Mouse (Mus musculus) embryonic stem cell, embryonic (primary cell): ENCODE data around the gene Tle4.

Experiments used
- CTCF ChIA-PET, 4 experiments: fragments of 300-600 bp in 2 of 4; fragments of 350-600 bp in 2 of 4; sonication (Branson Sonifier 250); formaldehyde crosslinking; loops; one replicate each; lab custom pipeline; 2022; ENCODE audit warnings: inconsistent platforms in 2 of 4; lab: Charles Lee
- POLR2A ChIA-PET, 4 experiments: fragments of 300-600 bp in 2 of 4; fragments of 350-600 bp in 2 of 4; sonication (Branson Sonifier 250); formaldehyde crosslinking; loops; one replicate each; lab custom pipeline; 2022; ENCODE audit warnings: antibody characterized with exemption in 4 of 4, inconsistent platforms in 1 of 4; lab: Charles Lee

Gene Tle4

DNA sequence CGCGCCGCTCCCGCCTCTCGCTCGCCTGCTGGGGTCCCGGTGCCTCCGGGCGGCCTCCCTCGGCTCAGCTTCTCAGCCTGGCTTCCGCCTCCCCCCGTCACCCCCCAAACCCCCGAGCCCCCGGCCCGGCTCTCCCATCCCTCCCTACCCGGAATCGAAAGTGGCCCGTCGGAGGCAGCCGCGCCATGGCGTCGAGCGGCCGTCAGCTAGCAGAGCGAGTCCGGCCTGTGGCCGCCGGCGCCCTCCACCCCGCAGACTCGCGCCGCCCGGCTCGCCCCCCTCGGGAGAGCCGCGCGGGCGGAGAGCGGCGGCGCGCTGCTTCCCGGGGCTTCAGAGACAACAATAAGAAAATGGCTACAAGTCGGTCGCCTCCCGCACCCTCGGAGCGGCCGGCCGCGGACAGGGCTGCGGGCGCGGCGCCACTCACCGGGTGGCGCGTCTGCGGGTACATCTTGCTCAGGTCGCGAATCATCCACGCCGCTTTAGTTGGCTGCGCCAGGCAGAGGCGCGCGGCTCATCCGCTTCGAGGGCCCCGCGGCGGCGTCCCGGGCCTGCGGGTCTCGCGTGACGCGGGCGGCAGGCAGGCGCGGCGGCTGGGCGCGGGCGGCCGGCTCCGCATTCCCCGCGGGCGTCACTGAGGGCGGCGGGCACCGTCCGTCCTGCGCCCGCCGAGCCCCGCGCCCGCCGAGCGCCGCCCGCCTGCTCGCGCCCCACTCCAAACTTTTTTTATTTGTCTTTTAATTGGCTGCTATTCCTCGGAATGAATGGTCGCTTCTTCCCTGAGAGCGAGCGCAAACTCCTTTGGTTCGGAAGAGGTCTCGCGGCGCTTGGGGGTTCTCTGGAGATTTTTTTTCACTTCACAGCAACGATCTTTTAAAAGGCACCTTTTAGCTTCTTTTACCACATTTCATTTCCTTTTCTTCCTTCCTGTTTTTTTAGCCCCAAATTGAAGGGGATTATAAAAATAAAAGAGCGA lies 622 bp downstream of the Tle4 start:
- ChIA-PET POLR2A (interaction anchor here (0.6 to 6.9 kb wide), 120 partner anchors 9 to 1802 kb away, joined by 3 to 140 read pairs (median 5); partner anchors contain the start of genes Lpxn (in 1 of the 4) and Zfp91 (in 1 of the 4)), CTCF (interaction anchor here in 1 of 4 experiments (1.0 kb wide), 1 partner anchor 96 kb away, joined by 5 read pairs; no protein-coding TSS in a partner anchor)

DNA sequence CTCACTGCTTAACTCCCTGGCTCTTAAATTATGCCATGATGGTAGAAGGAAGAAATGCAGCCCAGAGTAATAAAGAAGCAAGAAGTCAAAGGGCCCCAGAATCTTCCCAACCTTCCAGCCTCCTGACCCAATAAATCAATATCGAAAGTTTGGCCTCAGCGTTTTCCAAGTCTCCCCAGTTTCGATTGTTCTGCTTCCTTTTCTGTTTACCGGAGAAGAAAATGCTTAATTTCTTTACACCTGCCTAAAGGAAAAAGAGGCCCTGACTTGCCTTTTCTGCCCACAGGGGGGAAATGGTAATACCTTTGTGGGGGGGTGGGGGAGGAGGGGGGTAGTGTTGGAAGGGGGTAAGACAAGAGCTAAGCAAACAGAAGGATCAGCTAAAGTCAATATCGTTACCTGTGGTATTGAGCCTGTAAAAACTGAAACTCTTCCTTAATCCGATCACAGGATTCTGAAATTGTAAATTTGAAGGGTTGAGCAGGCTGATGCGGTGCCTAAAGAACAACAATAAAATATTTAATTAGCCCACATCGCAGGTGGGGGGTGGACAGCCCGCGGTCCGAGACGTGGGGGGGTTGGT lies 1.4 kb downstream of the Tle4 start:
- POLR2A ChIA-PET, result interaction anchor here (0.5 to 6.9 kb wide), 28 partner anchors 9 to 1203 kb away, joined by 3 to 140 read pairs (median 6); no protein-coding TSS in a partner anchor
- CTCF ChIA-PET, result no interaction called here

DNA sequence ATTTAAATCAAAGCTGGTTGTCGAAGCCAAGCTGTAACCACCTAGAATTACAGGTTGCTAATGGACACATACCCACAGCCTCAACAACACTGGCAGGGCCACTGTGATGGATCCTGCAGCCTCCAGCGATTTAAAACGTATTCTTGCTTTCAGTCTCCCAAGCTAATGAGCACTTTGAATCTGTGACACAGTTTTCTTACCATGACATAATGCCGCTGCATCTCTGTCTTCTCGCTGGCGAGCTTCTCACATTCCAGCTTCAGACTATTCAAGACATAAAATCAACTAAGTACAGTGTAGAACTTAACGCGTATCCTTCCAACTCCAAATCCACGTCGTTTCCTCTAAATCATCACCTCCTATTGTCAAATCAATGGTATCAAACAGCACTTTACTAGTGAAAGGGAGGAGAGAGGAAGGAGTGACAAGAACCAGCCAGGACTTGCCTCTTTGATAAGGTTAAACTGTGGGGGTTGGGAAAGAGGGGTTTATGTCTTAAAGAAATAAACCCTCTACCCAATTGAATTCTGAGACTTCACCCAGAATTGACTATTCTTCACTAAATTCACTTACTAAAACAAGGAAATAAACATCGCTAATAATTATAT lies 2.4 kb downstream of the Tle4 start:
- CTCF ChIA-PET, result no interaction called here
- POLR2A ChIA-PET, result interaction anchor here (0.6 to 6.9 kb wide), 13 partner anchors 10 to 1204 kb away, joined by 3 to 140 read pairs (median 4); no protein-coding TSS in a partner anchor

DNA sequence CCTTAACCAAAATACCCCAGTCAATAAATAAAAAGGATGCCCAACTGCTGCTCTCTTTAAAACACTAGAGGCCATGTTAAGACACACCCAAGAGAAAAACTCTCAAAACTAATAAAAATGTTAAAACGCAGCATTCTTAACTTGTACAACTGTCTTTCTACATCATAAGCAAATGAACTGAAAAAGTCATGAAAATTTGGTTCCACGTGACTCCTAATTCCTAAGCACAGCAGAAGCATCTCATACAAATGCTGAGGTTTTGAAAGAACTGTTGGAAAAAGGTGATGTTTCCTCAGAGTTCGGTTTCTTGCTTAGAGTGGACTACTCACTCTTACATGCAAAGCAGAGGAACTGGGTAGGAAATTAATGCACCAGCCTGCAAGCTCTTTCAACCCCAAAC lies 3.3 kb downstream of the Tle4 start:
- CTCF ChIA-PET, result no interaction called here
- POLR2A ChIA-PET, result interaction anchor here in 3 of 4 experiments (0.6 to 6.9 kb wide), 7 partner anchors 10 to 371 kb away, joined by 3 to 140 read pairs (median 4); no protein-coding TSS in a partner anchor

DNA sequence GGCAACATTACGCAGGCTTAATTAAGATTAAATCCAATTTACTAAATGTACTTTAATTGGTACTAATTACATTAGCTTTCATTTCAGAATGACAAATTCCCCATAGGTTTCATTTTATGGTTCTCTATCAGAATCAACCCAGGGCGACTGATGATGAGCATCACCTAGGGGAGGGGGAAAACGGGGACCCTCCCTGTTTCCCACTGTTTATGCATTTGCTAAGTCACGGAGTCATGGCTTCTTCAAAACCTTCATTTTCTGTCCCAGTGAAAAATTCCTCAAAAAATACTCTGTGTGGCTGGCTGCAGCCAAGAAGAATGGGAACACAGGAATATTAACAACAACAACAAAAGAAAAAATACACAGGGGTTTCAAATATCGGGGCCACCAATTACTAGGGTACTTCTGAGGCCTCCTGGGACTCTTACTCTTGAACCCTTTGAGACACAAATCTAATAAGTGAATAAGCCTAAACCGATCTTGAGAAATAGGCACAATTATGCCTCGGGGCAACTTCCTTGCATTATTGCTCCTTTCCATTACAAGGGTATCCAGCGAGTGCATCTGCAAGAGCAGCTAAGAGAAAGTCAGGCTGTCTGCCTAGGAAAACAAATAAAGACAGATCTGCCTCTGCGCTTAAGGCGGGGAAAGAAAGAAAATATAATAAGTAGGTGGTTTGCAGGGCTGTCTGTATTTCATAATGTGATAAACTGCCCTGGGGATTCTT lies 5.9 kb downstream of the Tle4 start:
- ChIA-PET POLR2A (interaction anchor here in 3 of 4 experiments (0.7 to 2.0 kb wide), 8 partner anchors 11 to 445 kb away, joined by 3 to 7 read pairs (median 4); no protein-coding TSS in a partner anchor), CTCF (no interaction called here)

DNA sequence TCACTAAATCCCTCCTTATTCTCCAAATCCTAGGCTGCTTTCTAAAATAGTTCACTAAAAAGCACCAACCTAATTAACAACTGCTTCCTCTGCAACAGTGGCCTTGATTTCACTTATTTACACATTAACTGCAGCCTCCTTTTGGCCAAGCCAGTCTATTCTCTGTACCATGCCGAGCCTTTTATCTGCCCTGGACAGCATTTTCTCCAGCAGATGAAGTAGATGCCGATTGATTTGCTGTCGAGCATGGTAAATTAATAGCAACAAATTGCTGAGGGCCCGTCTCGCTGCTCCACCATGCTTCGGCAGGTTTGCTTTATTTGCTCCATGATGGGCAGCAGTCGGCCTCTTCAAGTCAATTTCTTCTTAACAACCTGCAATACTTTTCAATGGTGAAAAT lies 7.7 kb downstream of the Tle4 start:
- ChIA-PET POLR2A (no interaction called here), CTCF (interaction anchor here in 1 of 4 experiments (0.6 kb wide), 1 partner anchor 1867 kb away, joined by 3 read pairs; no protein-coding TSS in a partner anchor)

DNA sequence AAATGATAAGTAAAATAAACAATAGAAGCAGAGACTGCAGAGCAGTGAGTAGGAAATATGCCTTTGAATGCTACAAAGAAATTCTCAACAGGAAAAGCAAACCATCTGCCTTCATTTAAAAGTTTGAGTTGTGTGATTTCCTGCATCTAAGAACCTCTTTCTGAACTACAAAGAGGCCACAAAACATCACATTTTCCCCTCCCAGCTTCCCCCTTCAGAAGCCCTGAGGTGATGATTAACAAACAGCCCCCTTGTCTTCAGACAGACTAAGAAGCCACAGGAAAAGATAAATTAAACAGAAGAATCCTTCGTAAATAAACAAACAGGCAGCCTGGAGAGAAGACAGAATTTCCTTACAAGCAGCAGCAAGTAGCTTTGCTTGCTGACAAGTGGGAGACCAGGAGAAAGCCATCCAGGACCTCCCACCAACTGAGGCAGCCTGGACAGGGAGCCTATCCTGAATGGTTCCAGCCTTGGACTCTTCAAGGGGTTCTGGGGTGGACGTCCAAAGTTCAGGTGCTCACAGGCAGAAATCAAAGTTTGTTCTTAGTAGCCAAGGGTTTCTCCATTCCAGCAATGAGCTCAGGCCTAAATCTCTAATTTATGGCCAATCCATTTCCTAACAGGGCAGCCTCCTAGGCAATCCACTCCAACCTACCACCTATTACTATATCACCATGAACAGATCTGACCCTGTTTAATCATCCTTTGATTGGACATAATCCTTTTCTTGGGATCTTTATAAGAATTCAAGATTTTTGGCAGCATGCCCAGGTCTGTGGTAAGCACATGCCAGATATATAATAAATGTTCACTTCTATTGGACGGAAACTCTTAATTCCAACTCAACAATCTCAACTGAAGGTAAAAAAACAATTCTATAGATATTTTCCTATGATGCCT lies 9.4 kb downstream of the Tle4 start:
- POLR2A ChIA-PET, result interaction anchor here in 3 of 4 experiments (0.6 to 10.7 kb wide), 14 partner anchors 8 to 350 kb away, joined by 3 to 140 read pairs (median 4); partner anchors contain the start of gene Tle4 (in 3 of the 3)
- CTCF ChIA-PET, result no interaction called here

DNA sequence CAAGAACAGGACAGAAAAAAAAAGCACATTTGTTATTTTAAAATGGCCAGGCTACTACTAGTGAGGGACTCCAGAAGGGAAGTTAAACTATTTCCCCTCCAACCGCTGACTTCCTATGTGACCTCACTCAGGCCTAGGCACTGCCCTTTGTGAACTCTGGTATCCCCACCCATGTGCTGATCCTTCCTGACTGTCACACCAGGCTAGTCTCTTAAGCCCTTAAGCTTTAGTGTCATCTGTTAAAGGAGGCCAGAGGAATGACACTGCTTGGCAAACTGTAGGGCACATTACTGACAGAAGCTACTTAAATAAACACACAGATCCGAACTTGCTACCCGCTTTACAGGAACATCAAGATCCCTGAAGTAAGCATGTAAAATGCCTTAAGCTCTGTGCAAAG lies 11.7 kb downstream of the Tle4 start:
- POLR2A ChIA-PET, result interaction anchor here in 3 of 4 experiments (1.2 to 10.7 kb wide), 8 partner anchors 8 to 93 kb away, joined by 3 to 140 read pairs (median 6); partner anchors contain the start of gene Tle4 (in 3 of the 3)
- CTCF ChIA-PET, result no interaction called here

DNA sequence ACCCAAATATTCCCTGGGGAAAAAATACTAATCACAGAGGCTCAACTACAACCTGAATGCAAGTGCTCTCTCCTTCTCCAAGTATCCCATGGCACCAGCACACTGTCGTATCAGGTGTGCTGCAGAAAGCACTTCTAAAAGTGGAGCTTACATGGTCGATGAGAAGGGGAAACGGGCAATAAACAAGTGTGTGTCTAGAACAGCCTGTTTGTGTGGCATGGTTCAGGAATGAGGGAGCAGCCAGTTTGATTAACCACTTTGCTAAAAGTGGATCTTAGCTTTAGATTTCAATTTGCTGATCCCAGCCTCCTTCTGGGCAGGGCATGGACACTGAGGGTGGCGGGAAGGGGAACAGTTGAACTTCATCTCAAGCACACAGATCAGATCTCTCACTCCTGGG lies 12.1 kb downstream of the Tle4 start:
- ChIA-PET CTCF (no interaction called here), POLR2A (interaction anchor here in 3 of 4 experiments (0.7 to 10.7 kb wide), 11 partner anchors 8 to 94 kb away, joined by 3 to 140 read pairs (median 6); partner anchors contain the start of gene Tle4 (in 2 of the 3))

DNA sequence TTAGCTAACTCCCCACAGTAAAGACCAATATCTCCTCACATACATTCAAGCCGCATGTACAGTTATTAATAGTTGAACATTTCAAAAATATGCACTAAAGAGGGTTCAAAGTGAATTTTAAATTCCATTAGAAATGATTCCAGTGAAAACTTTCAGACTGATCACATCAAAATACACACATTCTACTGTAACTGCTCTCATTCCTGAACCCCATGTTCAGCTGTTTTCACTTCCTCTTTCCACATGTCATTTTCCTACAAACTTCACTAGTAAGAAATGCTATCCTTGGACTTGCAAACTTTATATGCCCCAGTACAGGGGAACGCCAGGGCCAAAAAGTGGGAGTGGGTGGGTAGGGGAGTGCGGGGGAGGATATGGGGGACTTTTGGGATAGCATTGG lies 12.6 kb downstream of the Tle4 start:
- POLR2A ChIA-PET, result interaction anchor here in 3 of 4 experiments (0.6 to 10.7 kb wide), 12 partner anchors 7 to 347 kb away, joined by 3 to 140 read pairs (median 6); partner anchors contain the start of gene Tle4 (in 2 of the 3)
- CTCF ChIA-PET, result interaction anchor here in 1 of 4 experiments (0.6 kb wide), 1 partner anchor 35 kb away, joined by 4 read pairs; no protein-coding TSS in a partner anchor

DNA sequence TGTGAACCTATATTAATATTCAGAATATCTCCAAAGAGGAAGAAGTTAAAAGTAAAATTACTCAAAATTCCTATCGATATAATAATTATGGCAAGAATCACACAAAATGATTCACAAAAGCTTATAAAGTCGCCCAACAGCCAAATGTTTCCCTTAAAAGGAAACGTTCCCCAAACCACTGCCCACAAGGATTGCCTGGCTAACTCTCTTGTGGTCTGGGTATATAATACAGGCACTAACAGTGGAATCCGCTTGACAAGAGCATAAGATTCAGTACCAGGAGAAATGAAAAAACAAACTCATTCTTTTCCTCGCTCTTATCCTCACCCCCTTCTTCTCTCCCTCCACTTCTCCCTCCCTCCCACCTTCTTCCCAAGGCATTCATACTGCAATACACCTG lies 19.2 kb downstream of the Tle4 start:
- ChIA-PET POLR2A (interaction anchor here (0.5 to 2.0 kb wide), 8 partner anchors 10 to 99 kb away, joined by 3 to 20 read pairs (median 5); partner anchors contain the start of gene Tle4 (in 2 of the 4)), CTCF (no interaction called here)

DNA sequence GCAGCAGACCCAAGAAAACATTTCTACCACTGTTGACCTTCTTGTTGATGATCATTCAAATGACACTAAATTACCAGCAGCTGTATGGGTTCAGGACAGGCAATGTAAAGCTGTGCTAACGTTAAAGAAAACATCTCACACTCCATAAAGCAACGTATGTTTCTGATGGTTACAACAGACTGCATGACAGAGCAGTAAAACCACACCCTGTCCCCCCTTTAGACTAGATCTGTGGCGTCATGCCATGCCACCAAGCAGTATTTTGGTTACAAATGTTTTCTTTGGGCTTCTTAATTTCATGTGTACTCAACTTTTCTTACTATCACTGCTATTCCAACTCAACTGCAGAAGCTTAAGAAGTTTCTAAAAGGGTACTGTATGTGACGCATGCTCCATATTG lies 19.8 kb downstream of the Tle4 start:
- CTCF ChIA-PET, result interaction anchor here in 2 of 4 experiments (0.6 kb wide), 2 partner anchors 220 to 304 kb away, joined by 3 read pairs; no protein-coding TSS in a partner anchor
- POLR2A ChIA-PET, result interaction anchor here in 3 of 4 experiments (0.6 to 2.0 kb wide), 12 partner anchors 8 to 100 kb away, joined by 3 to 20 read pairs (median 5); partner anchors contain the start of gene Tle4 (in 2 of the 3)

DNA sequence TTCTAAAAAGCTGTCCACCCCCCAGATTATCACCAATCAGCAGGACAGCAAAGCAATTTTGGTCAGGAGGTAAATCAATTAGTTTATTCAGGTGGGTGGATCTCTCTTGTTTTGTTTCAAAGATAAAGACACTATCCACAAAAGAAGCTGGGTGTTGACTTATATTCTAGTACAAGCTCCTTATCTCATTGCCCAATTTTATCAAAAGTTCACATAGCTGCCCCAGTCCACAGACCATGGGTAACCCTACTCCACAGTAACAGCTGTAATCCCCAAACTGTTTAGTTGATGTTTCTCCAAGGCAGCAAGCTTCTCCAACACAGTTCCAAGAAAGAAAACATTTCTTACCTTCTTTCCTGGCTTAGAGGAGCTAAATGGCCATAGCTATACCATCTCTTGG lies 21.5 kb downstream of the Tle4 start:
- ChIA-PET CTCF (no interaction called here), POLR2A (interaction anchor here (0.6 to 1.8 kb wide), 9 partner anchors 12 to 661 kb away, joined by 3 to 12 read pairs (median 4); partner anchors contain the start of gene Tle4 (in 2 of the 4))

DNA sequence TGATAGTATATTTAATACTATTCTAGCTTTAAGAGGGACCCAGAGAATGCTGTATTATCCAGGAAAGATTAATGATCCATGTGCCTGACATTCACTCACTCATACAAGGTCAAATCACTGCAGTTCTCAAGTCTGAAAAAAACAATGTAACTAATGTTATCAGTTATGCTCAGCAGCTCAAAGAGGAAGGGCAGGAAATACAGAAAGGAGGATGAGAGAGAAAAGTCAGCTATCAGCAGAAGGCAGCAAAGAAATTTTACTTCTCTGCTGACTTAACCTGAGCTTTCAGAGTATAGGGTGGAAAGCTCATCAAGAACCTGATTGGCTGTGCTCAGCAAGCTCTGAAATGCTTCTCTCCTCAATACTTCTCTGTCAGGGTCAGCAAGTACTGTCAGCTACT lies 29.0 kb downstream of the Tle4 start:
- CTCF ChIA-PET, result no interaction called here
- POLR2A ChIA-PET, result interaction anchor here in 2 of 4 experiments (0.8 to 2.7 kb wide), 8 partner anchors 9 to 29 kb away, joined by 3 to 16 read pairs (median 3); partner anchors contain the start of gene Tle4 (in 1 of the 2)

DNA sequence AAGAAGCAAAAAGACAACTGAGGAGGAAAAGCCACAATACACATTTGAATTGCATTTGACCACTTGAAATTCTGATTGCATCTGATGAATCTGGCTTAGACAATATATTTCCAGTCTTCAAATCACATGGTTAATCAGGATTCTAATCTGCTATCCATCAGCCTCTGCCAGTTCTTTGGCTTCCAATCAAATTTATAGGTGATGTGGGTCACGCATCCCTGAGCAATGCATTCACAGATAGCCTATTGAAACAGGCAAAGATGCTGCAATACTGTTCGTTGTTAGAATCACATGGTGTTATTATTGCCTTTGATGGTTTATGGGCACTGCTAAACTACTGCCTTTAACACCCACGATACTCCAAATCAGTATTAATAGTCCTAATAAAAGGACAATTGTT lies 30.8 kb downstream of the Tle4 start:
- ChIA-PET CTCF (no interaction called here), POLR2A (interaction anchor here in 1 of 4 experiments (1.2 to 1.3 kb wide), 3 partner anchors 13 to 31 kb away, joined by 3 to 6 read pairs (median 3); partner anchors contain the start of gene Tle4)

DNA sequence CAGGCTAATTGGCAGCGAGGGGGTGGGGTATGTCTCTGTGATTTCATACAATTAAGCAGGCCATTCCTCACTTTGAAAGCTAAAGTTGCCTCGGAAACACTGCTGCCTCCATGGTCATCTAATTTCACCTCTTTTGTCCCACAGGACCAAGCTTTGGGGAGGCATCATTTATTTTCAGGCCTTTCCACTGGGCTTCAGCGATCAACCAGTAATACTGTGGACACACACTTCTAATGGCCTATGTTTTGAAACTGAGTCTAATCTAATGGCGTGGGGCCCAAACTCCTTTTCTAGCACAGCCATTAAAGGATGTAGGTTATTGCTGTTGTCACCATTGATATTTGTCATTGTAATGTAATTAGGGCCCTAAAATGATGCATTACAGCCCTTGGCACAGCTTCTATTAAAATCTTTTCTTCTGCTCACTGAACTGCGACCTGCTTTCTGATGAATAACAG lies 31.3 kb downstream of the Tle4 start:
- ChIA-PET CTCF (no interaction called here), POLR2A (interaction anchor here in 2 of 4 experiments (0.6 to 1.3 kb wide), 4 partner anchors 14 to 31 kb away, joined by 3 to 7 read pairs (median 4); partner anchors contain the start of gene Tle4 (in 1 of the 2))
